Mouse (Mus musculus) embryonic facial prominence, embryonic 11.5 days (tissue): ENCODE data around the gene Kmt5c. TPM values are rescaled to one million over a fixed set of nuclear protein-coding genes. Genes with fewer than 3 reads are reported as not detected.
A peak's percentile ranks its signal among the peaks of the same experiment; 100 is the strongest.

Source experiments
- ATAC-seq: fragments of 200-750 bp; cut with Nextera tagmentation; replicated peaks from 2 replicates; pipeline ENCODE4 v1.8.0; 2017; ENCODE audit warnings: low read depth; ENCODE audit not compliant: insufficient number of reproducible peaks, low FRiP score, low TSS enrichment
- DNase-seq: peaks from one replicate; pipeline ENCODE4 v3.0.0-alpha.2; 2015; ENCODE audit warnings: low spot score
- H3K27ac ChIP-seq: fragments of 300-500 bp; sonication (generic); replicated peaks from 2 replicates; pipeline ENCODE4 v1.5.1; 2014; ENCODE audit warnings: mild to moderate bottlenecking, low read depth, low read length, control low read depth
- H3K27me3 ChIP-seq: fragments of 300-500 bp; sonication (generic); 2 replicates; pipeline ENCODE4 v1.6.1; 2014; ENCODE audit warnings: mild to moderate bottlenecking, low read length, moderate library complexity, mixed read lengths; ENCODE audit not compliant: control insufficient read depth, insufficient read depth
- H3K36me3 ChIP-seq: fragments of 300-500 bp; sonication (generic); replicated peaks from 2 replicates; pipeline ENCODE4 v1.6.1; 2014; ENCODE audit warnings: low read depth, mild to moderate bottlenecking, low read length, moderate library complexity, mixed read lengths; ENCODE audit not compliant: control insufficient read depth, insufficient read depth
- H3K4me1 ChIP-seq: fragments of 300-500 bp; sonication (generic); 2 replicates; pipeline ENCODE4 v1.6.1; 2014; ENCODE audit warnings: low read length, mixed read lengths; ENCODE audit not compliant: control insufficient read depth, insufficient read depth
- H3K4me2 ChIP-seq: fragments of 300-500 bp; sonication (generic); 2 replicates; pipeline ENCODE4 v1.6.1; 2014; ENCODE audit warnings: low read depth, mild to moderate bottlenecking, control low read depth, low read length, moderate library complexity
- H3K4me3 ChIP-seq: fragments of 300-500 bp; sonication (generic); 2 replicates; pipeline ENCODE4 v1.5.1; 2014; ENCODE audit warnings: low read depth, low read length, control low read depth
- H3K9ac ChIP-seq: fragments of 300-500 bp; sonication (generic); replicated peaks from 2 replicates; pipeline ENCODE4 v1.6.1; 2014; ENCODE audit warnings: mild to moderate bottlenecking, control low read depth, low read length
- H3K9me3 ChIP-seq: fragments of 300-500 bp; sonication (generic); replicated peaks from 2 replicates; pipeline ENCODE4 v1.6.1; 2016; ENCODE audit warnings: mild to moderate bottlenecking, low read length, inconsistent platforms, mixed read lengths; ENCODE audit not compliant: control insufficient read depth
- WGBS: fragments of 180-500 bp; shearing (Covaris S2); extraction: QIAGEN DNeasy Blood & Tissue Kit; methylation state at CpG from one replicate; pipeline ENCODE4 v1.1.7; 2014; 5-methylcytosine and 5-hydroxymethylcytosine counted together
- polyA plus RNA-seq: library from polyadenylated mRNA; unstranded; fragments of >200 nt; fragmentation: Nextera tagmentation; extraction: Ambion mirVana; gene quantifications from 2 replicates; pipeline ENCODE4 v1.2.1, GENCODE M21; 2014

The Kmt5c gene
- polyA plus RNA-seq, 1 experiment from 2014 or later = 55.7 TPM

- DNase-seq = no peak
- H3K4me3 ChIP-seq = peak overlapping the region; percentile 81
- no peaks in the 10 kb centered on the region for H3K4me1 ChIP-seq
- no peaks in the 10 kb centered on the region for H3K27me3 ChIP-seq
- peak; percentile 34 for ATAC-seq
- peaks cover 2% of the 10 kb centered on the region for H3K36me3 ChIP-seq
- WGBS = 0% methylated on average over 14 of the region's 14 CpGs
- H3K27ac ChIP-seq = peak overlapping the region; percentile 81
- H3K4me2 ChIP-seq = peak overlapping the region; percentile 88
- no peaks in the 10 kb centered on the region for H3K9me3 ChIP-seq
- H3K9ac ChIP-seq = peak overlapping the region; percentile 92
Observed at GRCm38 (mm10) chr7:4740309-4740727, 403 bp downstream of the Kmt5c start.

GRCm38 (mm10) chr7:4741151-4741550, 1.2 kb downstream of the Kmt5c start:
- Histone ChIP-seq H3K36me3 (peaks cover 7% of the 10 kb centered on the region), H3K9me3 (no peaks in the 10 kb centered on the region), H3K4me3 (peak overlapping the region; percentile 81), H3K9ac (peak overlapping the region; percentile 92), H3K4me1 (no peaks in the 10 kb centered on the region), H3K27me3 (no peaks in the 10 kb centered on the region), H3K4me2 (peak overlapping the region; percentile 88), H3K27ac (peak overlapping the region; percentile 81; the same call in 1 of the 2 replicates)
- DNase-seq (peak; percentile 33), ATAC-seq (no peak)
- WGBS = 10% methylated on average over 4 of the region's 4 CpGs

GRCm38 (mm10) chr7:4741672-4742481, 2.0 kb downstream of the Kmt5c start:
- Histone ChIP-seq H3K36me3 (peaks cover 8% of the 10 kb centered on the region), H3K4me2 (no peak overlapping the region), H3K4me3 (0 out of 2 replicates have a peak overlapping the region, but pooled peaks have one; percentile 6), H3K27me3 (no peaks in the 10 kb centered on the region), H3K9ac (no peak overlapping the region), H3K27ac (no peak overlapping the region), H3K9me3 (no peaks in the 10 kb centered on the region), H3K4me1 (no peaks in the 10 kb centered on the region)
- ATAC-seq (no peak), DNase-seq (no peak)
- 84% methylated on average over 21 of the region's 21 CpGs for WGBS

- H3K27ac ChIP-seq = no peak overlapping the region
Observed at GRCm38 (mm10) chr7:4742482-4742819, 2.5 kb downstream of the Kmt5c start.

GRCm38 (mm10) chr7:4743354-4743753, 3.4 kb downstream of the Kmt5c start:
- no peak overlapping the region for H3K4me3 ChIP-seq
- peaks cover 8% of the 10 kb centered on the region for H3K36me3 ChIP-seq
- ATAC-seq (no peak), DNase-seq (no peak)
- H3K27me3 ChIP-seq = no peaks in the 10 kb centered on the region
- no peak overlapping the region for H3K4me2 ChIP-seq
- no peak overlapping the region for H3K9ac ChIP-seq
- no peaks in the 10 kb centered on the region for H3K4me1 ChIP-seq
- no peak overlapping the region for H3K27ac ChIP-seq
- WGBS = 70% methylated on average over 2 of the region's 2 CpGs
- no peaks in the 10 kb centered on the region for H3K9me3 ChIP-seq

More at GRCm38 (mm10) chr7:4742482-4742819, 2.5 kb downstream of the Kmt5c start:
- Histone ChIP-seq H3K27me3 (no peaks in the 10 kb centered on the region), H3K4me2 (no peak overlapping the region), H3K4me3 (0 out of 2 replicates have a peak overlapping the region, but pooled peaks have one; percentile 6), H3K9me3 (no peaks in the 10 kb centered on the region), H3K36me3 (peaks cover 8% of the 10 kb centered on the region), H3K4me1 (no peaks in the 10 kb centered on the region), H3K9ac (peak overlapping the region; percentile 9; the same call in 1 of the 2 replicates)
- DNase-seq (no peak), ATAC-seq (no peak)
- WGBS = 90% methylated on average over 6 of the region's 6 CpGs

- no peaks in the 10 kb centered on the region for H3K27me3 ChIP-seq
- ATAC-seq (no peak), DNase-seq (no peak)
- no peaks in the 10 kb centered on the region for H3K4me1 ChIP-seq
- 94% methylated on average over 5 of the region's 6 CpGs for WGBS
- no peak overlapping the region for H3K9ac ChIP-seq
- H3K9me3 ChIP-seq = no peaks in the 10 kb centered on the region
- H3K4me3 ChIP-seq = no peak overlapping the region
- H3K27ac ChIP-seq = no peak overlapping the region
- H3K4me2 ChIP-seq = no peak overlapping the region
- H3K36me3 ChIP-seq = peaks cover 8% of the 10 kb centered on the region
Observed at GRCm38 (mm10) chr7:4744886-4745285, 5.0 kb downstream of the Kmt5c start.

- H3K36me3 ChIP-seq = peaks cover 8% of the 10 kb centered on the region
Observed at GRCm38 (mm10) chr7:4746326-4746980, 6.5 kb downstream of the Kmt5c start.

More at GRCm38 (mm10) chr7:4746326-4746980, 6.5 kb downstream of the Kmt5c start:
- no peak overlapping the region for H3K4me2 ChIP-seq
- H3K27ac ChIP-seq = no peak overlapping the region
- DNase-seq (no peak), ATAC-seq (no peak)
- no peaks in the 10 kb centered on the region for H3K4me1 ChIP-seq
- H3K9me3 ChIP-seq = no peaks in the 10 kb centered on the region
- no peak overlapping the region for H3K9ac ChIP-seq
- H3K4me3 ChIP-seq = no peak overlapping the region
- no peaks in the 10 kb centered on the region for H3K27me3 ChIP-seq
- 83% methylated on average over 22 of the region's 22 CpGs for WGBS
